8 mouse cellular contexts compared by ENCODE assay signal in genomic region chr6:125192016-125192714, GRCm38 (mm10). TPM values are rescaled to one million over a fixed set of nuclear protein-coding genes. Genes with fewer than 3 reads are reported as not detected.
DNase-seq lines count a peak whose midpoint lies in the region; ATAC-seq lines count a peak whose summit lies in the region.

No protein-coding gene starts in this region.

- H3K4me3 ChIP-seq in megakaryocyte, embryonic 14.5 days (replicated peaks) = peak overlapping the region; percentile 99

- no peaks in the 10 kb centered on the region for H3K27me3 ChIP-seq in megakaryocyte, embryonic 14.5 days (replicated peaks)

- peaks cover 33% of the 10 kb centered on the region for H3K4me1 ChIP-seq in megakaryocyte, embryonic 14.5 days

- peak; percentile 83 for ATAC-seq in common myeloid progenitor, adult 5-6 weeks (replicated peaks; ENCODE audit: low read depth, poor library complexity, severe bottlenecking)

- H3K9me3 ChIP-seq in megakaryocyte, embryonic 14.5 days = no peaks in the 10 kb centered on the region

- H3K36me3 ChIP-seq in megakaryocyte, embryonic 14.5 days (replicated peaks; ENCODE audit: low read length) = peaks cover 53% of the 10 kb centered on the region

- DNase-seq in ZHBTc4 (ENCODE audit: low read depth, low spot score) = peak; percentile 98
- peak; percentile 84 to 90 for DNase-seq in gastrocnemius, adult 8-10 months (ENCODE audit: low spot score in 2 of 2)
- DNase-seq in hindlimb bud, embryonic 11.5 days (ENCODE audit: extremely low spot score, low read depth, low spot score) = peak; percentile 56
- DNase-seq in left cerebral cortex, adult 8-10 months (ENCODE audit: low spot score in 2 of 2) = peak; percentile 83 to 91
- peak; percentile 95 for DNase-seq in right cerebral cortex, postnatal 10 days (ENCODE audit: low spot score in 2 of 2)
- DNase-seq in urinary bladder, postnatal 25 days (ENCODE audit: low spot score) = peak; percentile 89

RNA-seq across cellular contexts. Expression of gene Mrpl51, which starts 0.6 kb away (rescaled TPM):
- 97.3 and 99.1 TPM in 2 replicates for total RNA-seq in common myeloid progenitor, adult 5-6 weeks (2017)
- 100 to 1,000 TPM; 224 to 255 (median 228) TPM for total RNA-seq in gastrocnemius, adult 8-10 months (2022)
- 10 to 100 TPM; 74.9 to 79.0 (median 77.2) TPM for total RNA-seq in left cerebral cortex, adult 8-10 months (2022)
- polyA plus RNA-seq in megakaryocyte, embryonic 14.5 days (2012; ENCODE audit: insufficient read depth, low replicate concordance) = 68.3 and 124 TPM in 2 replicates

RNA-seq across cellular contexts. Expression of gene Ncapd2, which starts 0.7 kb away (rescaled TPM):
- 272 and 344 TPM in 2 replicates for total RNA-seq in common myeloid progenitor, adult 5-6 weeks (2017)
- total RNA-seq in gastrocnemius, adult 8-10 months (2022) = 10 to 100 TPM in 2 of 4 experiments, 1 to 10 TPM in 2; 7.3 to 14.0 (median 9.1) TPM
- 10 to 100 TPM; 25.9 to 32.9 (median 30.5) TPM for total RNA-seq in left cerebral cortex, adult 8-10 months (2022)
- polyA plus RNA-seq in megakaryocyte, embryonic 14.5 days (2012; ENCODE audit: insufficient read depth, low replicate concordance) = 92.0 and 141 TPM in 2 replicates

RNA-seq across cellular contexts. Expression of gene Vamp1, which starts 23.2 kb away (rescaled TPM):
- total RNA-seq in common myeloid progenitor, adult 5-6 weeks (2017) = 4.9 and 8.0 TPM in 2 replicates
- total RNA-seq in gastrocnemius, adult 8-10 months (2022) = 10 to 100 TPM; 15.1 to 16.8 (median 15.5) TPM
- 100 to 1,000 TPM; 127 to 156 (median 131) TPM for total RNA-seq in left cerebral cortex, adult 8-10 months (2022)
- polyA plus RNA-seq in megakaryocyte, embryonic 14.5 days (2012; ENCODE audit: insufficient read depth, low replicate concordance) = 1.4 and 1.9 TPM in 2 replicates

RNA-seq across cellular contexts. Expression of gene Gapdh, which starts 25.9 kb away (rescaled TPM):
- 769 and 809 TPM in 2 replicates for total RNA-seq in common myeloid progenitor, adult 5-6 weeks (2017)
- total RNA-seq in gastrocnemius, adult 8-10 months (2022) = over 10,000 TPM; 10,104 to 14,130 (median 11,228) TPM
- 1,000 to 10,000 TPM; 2,585 to 3,221 (median 2,921) TPM for total RNA-seq in left cerebral cortex, adult 8-10 months (2022)
- 5,967 and 19,384 TPM in 2 replicates for polyA plus RNA-seq in megakaryocyte, embryonic 14.5 days (2012; ENCODE audit: insufficient read depth, low replicate concordance)

RNA-seq across cellular contexts. Expression of gene Tapbpl, which starts 39.5 kb away (rescaled TPM):
- 18.8 and 20.2 TPM in 2 replicates for total RNA-seq in common myeloid progenitor, adult 5-6 weeks (2017)
- total RNA-seq in gastrocnemius, adult 8-10 months (2022) = 1 to 10 TPM; 1.6 to 2.3 (median 2.0) TPM
- total RNA-seq in left cerebral cortex, adult 8-10 months (2022) = 1 to 10 TPM; 4.3 to 7.0 (median 6.4) TPM
- 4.5 and 6.0 TPM in 2 replicates for polyA plus RNA-seq in megakaryocyte, embryonic 14.5 days (2012; ENCODE audit: insufficient read depth, low replicate concordance)

Comparison
In these comparisons a context has a peak if more than half of its experiments do, and no peak if none do; other contexts are left out.
1. Peak in every context shown above with its lines: DNase-seq, ATAC-seq and H3K4me3 ChIP-seq.
2. RNA of gene Vamp1, which starts 23.2 kb away (total RNA-seq): 127 to 156 TPM in left cerebral cortex, adult 8-10 months; 15.1 to 16.8 TPM in gastrocnemius, adult 8-10 months and 4.9 to 8.0 TPM in common myeloid progenitor, adult 5-6 weeks; every median in the first group is over 4 times any median in the second.